Mouse (Mus musculus): Measurements from ENCODE around the gene Psmc3ip. TPM values are rescaled to one million over a fixed set of nuclear protein-coding genes. Genes with fewer than 3 reads are reported as not detected.

The Psmc3ip gene
- polyA plus RNA-seq, 1 experiment from 2014 or later: 49.3 TPM

- no peak overlapping the region for H3K27ac ChIP-seq (ENCODE audit: low read depth, low read length)
- H3K9ac ChIP-seq (ENCODE audit: low read length): no peak overlapping the region
- DNase-seq (ENCODE audit: low spot score): no peak
- no peak for ATAC-seq (ENCODE audit: insufficient read depth, low FRiP score, low TSS enrichment)
- no peaks in the 10 kb centered on the region for H3K36me3 ChIP-seq (ENCODE audit: control insufficient read depth, insufficient read depth, low read length)
- no peak overlapping the region for H3K4me2 ChIP-seq (ENCODE audit: low read depth)
- H3K27me3 ChIP-seq (ENCODE audit: control insufficient read depth, insufficient read depth, low read length): no peaks in the 10 kb centered on the region
- WGBS: 81% methylated on average over 4 of the region's 4 CpGs
- H3K9me3 ChIP-seq (ENCODE audit: control insufficient read depth, low read length): no peaks in the 10 kb centered on the region
- no peak overlapping the region for H3K4me3 ChIP-seq (ENCODE audit: low read depth, low read length)
- H3K4me1 ChIP-seq (ENCODE audit: control insufficient read depth, insufficient read depth, low read length): no peaks in the 10 kb centered on the region
These were observed 14.1 kb upstream of the Psmc3ip start for GRCm38 (mm10) chr11:101109351-101109750.

- Histone ChIP-seq H3K36me3 (ENCODE audit: control insufficient read depth, insufficient read depth, low read length) (peaks cover 8% of the 10 kb centered on the region), H3K9me3 (ENCODE audit: control insufficient read depth, low read length) (no peaks in the 10 kb centered on the region), H3K4me3 (ENCODE audit: low read depth, low read length) (no peak overlapping the region), H3K4me1 (ENCODE audit: control insufficient read depth, insufficient read depth, low read length) (no peaks in the 10 kb centered on the region), H3K27ac (ENCODE audit: low read depth, low read length) (no peak overlapping the region), H3K27me3 (ENCODE audit: control insufficient read depth, insufficient read depth, low read length) (no peaks in the 10 kb centered on the region), H3K4me2 (ENCODE audit: low read depth) (no peak overlapping the region), H3K9ac (ENCODE audit: low read length) (no peak overlapping the region)
- DNase-seq (ENCODE audit: low spot score) (no peak), ATAC-seq (ENCODE audit: insufficient read depth, low FRiP score, low TSS enrichment) (no peak)
- 92% methylated on average over 5 of the region's 5 CpGs for WGBS
These were observed 7.8 kb upstream of the Psmc3ip start for GRCm38 (mm10) chr11:101103011-101103410.

- no peak overlapping the region for H3K4me3 ChIP-seq (ENCODE audit: low read depth, low read length)
- no peak overlapping the region for H3K27ac ChIP-seq (ENCODE audit: low read depth, low read length)
- no peaks in the 10 kb centered on the region for H3K9me3 ChIP-seq (ENCODE audit: control insufficient read depth, low read length)
- H3K4me1 ChIP-seq (ENCODE audit: control insufficient read depth, insufficient read depth, low read length): 0 out of 2 replicates have a peak, but pooled peaks cover 8% of the 10 kb centered on the region
- no peaks in the 10 kb centered on the region for H3K27me3 ChIP-seq (ENCODE audit: control insufficient read depth, insufficient read depth, low read length)
- H3K4me2 ChIP-seq (ENCODE audit: low read depth): no peak overlapping the region
- peaks cover 13% of the 10 kb centered on the region for H3K36me3 ChIP-seq (ENCODE audit: control insufficient read depth, insufficient read depth, low read length)
- 94% methylated on average over 8 of the region's 8 CpGs for WGBS
- H3K9ac ChIP-seq (ENCODE audit: low read length): no peak overlapping the region
- ATAC-seq (ENCODE audit: insufficient read depth, low FRiP score, low TSS enrichment): no peak
- no peak for DNase-seq (ENCODE audit: low spot score)
These were observed 3.0 kb upstream of the Psmc3ip start for GRCm38 (mm10) chr11:101098231-101098630.

- peak overlapping the region; percentile 77 for H3K4me2 ChIP-seq (ENCODE audit: low read depth)
- DNase-seq (ENCODE audit: low spot score) (no peak), ATAC-seq (ENCODE audit: insufficient read depth, low FRiP score, low TSS enrichment) (peak; percentile 13; the same call in 1 of the 2 replicates)
- peak overlapping the region; percentile 69 for H3K4me3 ChIP-seq (ENCODE audit: low read depth, low read length)
- H3K9ac ChIP-seq (ENCODE audit: low read length): peak overlapping the region; percentile 84
- H3K9me3 ChIP-seq (ENCODE audit: control insufficient read depth, low read length): no peaks in the 10 kb centered on the region
- 0 out of 2 replicates have a peak, but pooled peaks cover 8% of the 10 kb centered on the region for H3K4me1 ChIP-seq (ENCODE audit: control insufficient read depth, insufficient read depth, low read length)
- under 1% methylated on average over 18 of the region's 18 CpGs for WGBS
- no peaks in the 10 kb centered on the region for H3K27me3 ChIP-seq (ENCODE audit: control insufficient read depth, insufficient read depth, low read length)
- peak overlapping the region; percentile 61; the same call in 1 of the 2 replicates for H3K27ac ChIP-seq (ENCODE audit: low read depth, low read length)
- peaks cover 26% of the 10 kb centered on the region for H3K36me3 ChIP-seq (ENCODE audit: control insufficient read depth, insufficient read depth, low read length)
These were observed 314 bp downstream of the Psmc3ip start for GRCm38 (mm10) chr11:101094930-101095313.

GRCm38 (mm10) chr11:101089931-101090330 lies 5.3 kb downstream of the Psmc3ip start:
- H3K4me3 ChIP-seq (ENCODE audit: low read depth, low read length): no peak overlapping the region
- peaks cover 16% of the 10 kb centered on the region for H3K36me3 ChIP-seq (ENCODE audit: control insufficient read depth, insufficient read depth, low read length)
- H3K27me3 ChIP-seq (ENCODE audit: control insufficient read depth, insufficient read depth, low read length): no peaks in the 10 kb centered on the region
- H3K27ac ChIP-seq (ENCODE audit: low read depth, low read length): no peak overlapping the region
- H3K4me2 ChIP-seq (ENCODE audit: low read depth): no peak overlapping the region
- no peaks in the 10 kb centered on the region for H3K9me3 ChIP-seq (ENCODE audit: control insufficient read depth, low read length)
- WGBS: 91% methylated on average over 1 of the region's 1 CpGs
- DNase-seq (ENCODE audit: low spot score) (no peak), ATAC-seq (ENCODE audit: insufficient read depth, low FRiP score, low TSS enrichment) (no peak)
- no peak overlapping the region for H3K9ac ChIP-seq (ENCODE audit: low read length)
- peaks cover 22% of the 10 kb centered on the region for H3K4me1 ChIP-seq (ENCODE audit: control insufficient read depth, insufficient read depth, low read length)

GRCm38 (mm10) chr11:101087682-101088055 lies 7.6 kb downstream of the Psmc3ip start:
- Histone ChIP-seq H3K4me3 (ENCODE audit: low read depth, low read length) (peak overlapping the region; percentile 67), H3K4me1 (ENCODE audit: control insufficient read depth, insufficient read depth, low read length) (peaks cover 25% of the 10 kb centered on the region), H3K9ac (ENCODE audit: low read length) (peak overlapping the region; percentile 63), H3K36me3 (ENCODE audit: control insufficient read depth, insufficient read depth, low read length) (peaks cover 16% of the 10 kb centered on the region), H3K4me2 (ENCODE audit: low read depth) (peak overlapping the region; percentile 71), H3K27me3 (ENCODE audit: control insufficient read depth, insufficient read depth, low read length) (no peaks in the 10 kb centered on the region), H3K27ac (ENCODE audit: low read depth, low read length) (0 out of 2 replicates have a peak overlapping the region, but pooled peaks have one; percentile 72), H3K9me3 (ENCODE audit: control insufficient read depth, low read length) (no peaks in the 10 kb centered on the region)
- WGBS: 8% methylated on average over 8 of the region's 8 CpGs
- ATAC-seq (ENCODE audit: insufficient read depth, low FRiP score, low TSS enrichment) (peak; percentile 2; the same call in 1 of the 2 replicates), DNase-seq (ENCODE audit: low spot score) (no peak)

GRCm38 (mm10) chr11:101086756-101087681 lies 8.2 kb downstream of the Psmc3ip start, which contains the start of gene Mlx:
TSS of gene Mlx (plus strand) at chr11:101087277.
- DNase-seq (ENCODE audit: low spot score) (peak; percentile 92), ATAC-seq (ENCODE audit: insufficient read depth, low FRiP score, low TSS enrichment) (peak; percentile 74)
- no peaks in the 10 kb centered on the region for H3K9me3 ChIP-seq (ENCODE audit: control insufficient read depth, low read length)
- peaks cover 16% of the 10 kb centered on the region for H3K36me3 ChIP-seq (ENCODE audit: control insufficient read depth, insufficient read depth, low read length)
- peak within 1 kb of the TSS; percentile 71 for H3K4me2 ChIP-seq (ENCODE audit: low read depth)
- H3K27me3 ChIP-seq (ENCODE audit: control insufficient read depth, insufficient read depth, low read length): no peaks in the 10 kb centered on the region
- peak within 1 kb of the TSS; percentile 63 for H3K9ac ChIP-seq (ENCODE audit: low read length)
- peak within 1 kb of the TSS; percentile 72; the same call in 1 of the 2 replicates for H3K27ac ChIP-seq (ENCODE audit: low read depth, low read length)
- WGBS: 2% methylated on average over 52 of the region's 52 CpGs
- H3K4me3 ChIP-seq (ENCODE audit: low read depth, low read length): peak within 1 kb of the TSS; percentile 67
- H3K4me1 ChIP-seq (ENCODE audit: control insufficient read depth, insufficient read depth, low read length): peaks cover 25% of the 10 kb centered on the region

- 0 out of 2 replicates have a peak overlapping the region, but pooled peaks have one; percentile 72 for H3K27ac ChIP-seq (ENCODE audit: low read depth, low read length)
- H3K4me2 ChIP-seq (ENCODE audit: low read depth): peak overlapping the region; percentile 71
- H3K4me3 ChIP-seq (ENCODE audit: low read depth, low read length): peak overlapping the region; percentile 67; the same call in 1 of the 2 replicates
- ATAC-seq (ENCODE audit: insufficient read depth, low FRiP score, low TSS enrichment) (no peak), DNase-seq (ENCODE audit: low spot score) (no peak)
- peaks cover 11% of the 10 kb centered on the region for H3K36me3 ChIP-seq (ENCODE audit: control insufficient read depth, insufficient read depth, low read length)
- no peak overlapping the region for H3K9ac ChIP-seq (ENCODE audit: low read length)
- 87% methylated on average over 6 of the region's 6 CpGs for WGBS
- H3K4me1 ChIP-seq (ENCODE audit: control insufficient read depth, insufficient read depth, low read length): peaks cover 25% of the 10 kb centered on the region
- H3K27me3 ChIP-seq (ENCODE audit: control insufficient read depth, insufficient read depth, low read length): peaks cover under 1% of the 10 kb centered on the region
- H3K9me3 ChIP-seq (ENCODE audit: control insufficient read depth, low read length): no peaks in the 10 kb centered on the region
These were observed 8.9 kb downstream of the Psmc3ip start for GRCm38 (mm10) chr11:101086323-101086674.

All from neural tube, embryonic 11.5 days (tissue).